Mouse (Mus musculus) limb, embryonic 11.5 days (tissue): Measurements from ENCODE around the gene Igsf3. TPM values are rescaled to one million over a fixed set of nuclear protein-coding genes. Genes with fewer than 3 reads are reported as not detected.
A peak's percentile ranks its signal among the peaks of the same experiment; 100 is the strongest.

Experiments
- ATAC-seq: fragments of 200-750 bp; cut with Nextera tagmentation; 2 replicates; pipeline ENCODE4 v1.8.0; 2017; ENCODE audit warnings: low read depth; ENCODE audit not compliant: insufficient number of reproducible peaks, low FRiP score, low TSS enrichment
- DNase-seq: peaks from one replicate; pipeline ENCODE4 v3.0.0-alpha.2; 2015; ENCODE audit warnings: low spot score
- H3K27ac ChIP-seq: fragments of 300-500 bp; sonication (generic); replicated peaks from 2 replicates; pipeline ENCODE4 v1.5.1; 2014; ENCODE audit warnings: low read depth, mild to moderate bottlenecking, low read length
- H3K27me3 ChIP-seq: fragments of 300-500 bp; sonication (generic); 2 replicates; pipeline ENCODE4 v1.6.1; 2014; ENCODE audit warnings: mild to moderate bottlenecking, low read length, mixed read lengths; ENCODE audit not compliant: control insufficient read depth, insufficient read depth
- H3K36me3 ChIP-seq: fragments of 300-500 bp; sonication (generic); 2 replicates; pipeline ENCODE4 v1.6.1; 2014; ENCODE audit warnings: mild to moderate bottlenecking, low read length, moderate library complexity, mixed read lengths; ENCODE audit not compliant: control insufficient read depth, insufficient read depth
- H3K4me1 ChIP-seq: fragments of 300-500 bp; sonication (generic); 2 replicates; pipeline ENCODE4 v1.6.1; 2014; ENCODE audit warnings: low read length, mixed read lengths; ENCODE audit not compliant: control insufficient read depth, insufficient read depth
- H3K4me2 ChIP-seq: fragments of 300-500 bp; sonication (generic); 2 replicates; pipeline ENCODE4 v1.6.1; 2014; ENCODE audit warnings: low read depth, mild to moderate bottlenecking, moderate library complexity; ENCODE audit not compliant: severe bottlenecking
- H3K4me3 ChIP-seq: fragments of 300-500 bp; sonication (generic); 2 replicates; pipeline ENCODE4 v1.5.1; 2014; ENCODE audit warnings: low read depth, low read length
- H3K9ac ChIP-seq: fragments of 300-500 bp; sonication (generic); 2 replicates; pipeline ENCODE4 v1.6.1; 2014; ENCODE audit warnings: mild to moderate bottlenecking, low read length
- H3K9me3 ChIP-seq: fragments of 300-500 bp; sonication (generic); 2 replicates; pipeline ENCODE4 v1.6.1; 2016; ENCODE audit warnings: low read length; ENCODE audit not compliant: control insufficient read depth
- WGBS: fragments of 180-500 bp; shearing (Covaris S2); extraction: QIAGEN DNeasy Blood & Tissue Kit; methylation state at CpG from one replicate; pipeline ENCODE4 v1.1.7; 2014; 5-methylcytosine and 5-hydroxymethylcytosine counted together
- polyA plus RNA-seq: library from polyadenylated mRNA; unstranded; fragments of >200 nt; fragmentation: Nextera tagmentation; extraction: Ambion mirVana; gene quantifications from 2 replicates; pipeline ENCODE4 v1.2.1, GENCODE M21; 2014

Gene Igsf3
- polyA plus RNA-seq, 1 experiment from 2014 or later, result 60.1 TPM

DNA sequence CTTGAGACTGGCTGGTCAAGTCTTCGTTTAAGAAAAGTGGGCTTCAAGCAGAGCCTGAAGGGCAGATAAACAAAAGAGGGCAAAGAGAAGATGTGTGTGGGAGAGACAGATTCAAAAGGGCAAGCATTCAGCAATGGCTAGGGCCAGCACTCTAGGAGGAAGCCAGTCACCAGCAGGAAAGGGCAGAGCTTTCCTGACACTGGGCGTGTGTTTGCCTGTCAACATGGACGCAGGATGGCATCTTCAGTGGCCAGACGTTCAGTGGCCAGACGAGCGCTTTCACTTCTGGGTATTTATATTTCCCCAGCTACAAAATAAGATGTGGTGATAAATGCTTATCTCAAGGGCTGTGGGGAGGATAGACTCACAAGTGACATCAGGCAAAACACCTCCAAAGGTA lies 123.0 kb downstream of the Igsf3 start:
- no peak overlapping the region for H3K9ac ChIP-seq
- WGBS, result 84% methylated on average over 6 of the region's 6 CpGs
- H3K27ac ChIP-seq, result no peak overlapping the region
- H3K4me3 ChIP-seq, result no peak overlapping the region
- no peak for DNase-seq
- no peaks in the 10 kb centered on the region for H3K36me3 ChIP-seq
- peaks cover 2% of the 10 kb centered on the region; the same call in 1 of the 2 replicates for H3K4me1 ChIP-seq
- H3K9me3 ChIP-seq, result no peaks in the 10 kb centered on the region
- no peak overlapping the region for H3K4me2 ChIP-seq
- ATAC-seq, result no peak
- no peaks in the 10 kb centered on the region for H3K27me3 ChIP-seq

DNA sequence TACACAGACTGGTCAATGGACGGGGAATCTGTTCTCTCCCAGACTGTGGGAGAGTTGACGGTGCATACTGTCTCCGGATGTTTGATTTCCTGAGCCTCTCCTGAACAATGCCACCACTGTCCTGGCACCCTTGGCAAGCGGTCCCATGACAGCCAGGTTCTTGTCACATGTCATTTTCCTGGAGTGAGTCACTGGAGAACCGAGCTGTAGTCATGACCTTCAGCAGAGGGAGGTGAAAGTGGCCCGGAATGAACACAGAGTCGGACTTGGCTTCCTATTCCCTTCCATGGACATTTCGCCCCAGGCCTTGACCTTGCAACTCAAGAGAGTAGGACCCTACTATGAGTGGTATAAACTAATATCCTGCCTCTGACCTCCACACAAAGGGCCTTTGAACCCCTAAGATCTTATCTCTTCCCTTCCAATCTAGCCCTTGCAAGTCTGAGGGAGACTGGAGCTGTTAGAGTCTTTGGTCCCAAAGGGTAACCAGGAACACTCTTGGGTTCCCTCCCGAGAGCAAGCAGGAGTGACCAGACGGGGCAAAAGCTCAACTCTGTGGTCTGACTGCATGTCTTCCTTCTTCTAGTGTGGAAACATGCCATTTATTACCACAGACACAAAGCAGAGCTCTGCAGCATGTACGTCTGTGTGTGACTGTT lies 123.6 kb downstream of the Igsf3 start:
- WGBS, result 86% methylated on average over 11 of the region's 11 CpGs
- no peaks in the 10 kb centered on the region for H3K9me3 ChIP-seq
- ATAC-seq (no peak), DNase-seq (no peak)
- H3K4me3 ChIP-seq, result no peak overlapping the region
- H3K36me3 ChIP-seq, result no peaks in the 10 kb centered on the region
- H3K27ac ChIP-seq, result no peak overlapping the region
- no peaks in the 10 kb centered on the region for H3K27me3 ChIP-seq
- H3K9ac ChIP-seq, result no peak overlapping the region
- no peak overlapping the region for H3K4me2 ChIP-seq
- peaks cover 2% of the 10 kb centered on the region; the same call in 1 of the 2 replicates for H3K4me1 ChIP-seq

DNA sequence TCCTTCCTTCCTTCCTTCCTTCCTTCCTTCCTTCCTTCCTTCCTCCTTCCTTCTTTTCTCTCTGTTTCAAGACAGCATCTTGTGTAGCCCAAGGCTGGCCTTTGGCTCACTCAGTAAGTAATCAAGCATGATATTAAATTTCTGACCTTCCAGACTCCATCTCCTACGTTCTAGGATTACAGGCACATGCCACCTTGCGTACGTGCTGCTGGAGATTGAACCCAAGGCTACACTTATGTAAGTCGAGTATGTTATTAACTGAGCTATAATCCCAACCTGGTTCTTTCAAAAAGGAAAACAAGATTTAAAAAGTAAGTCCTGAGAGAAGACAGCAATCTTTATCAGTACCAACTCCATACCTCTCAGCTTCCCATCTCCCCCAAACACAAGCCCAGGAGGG lies 124.7 kb downstream of the Igsf3 start:
- ATAC-seq (no peak), DNase-seq (no peak)
- no peaks in the 10 kb centered on the region for H3K36me3 ChIP-seq
- 67% methylated on average over 4 of the region's 4 CpGs for WGBS
- H3K9me3 ChIP-seq, result no peaks in the 10 kb centered on the region
- no peak overlapping the region for H3K9ac ChIP-seq
- no peak overlapping the region for H3K4me2 ChIP-seq
- H3K4me1 ChIP-seq, result peaks cover 2% of the 10 kb centered on the region; the same call in 1 of the 2 replicates
- H3K4me3 ChIP-seq, result no peak overlapping the region
- H3K27me3 ChIP-seq, result no peaks in the 10 kb centered on the region
- H3K27ac ChIP-seq, result no peak overlapping the region

DNA sequence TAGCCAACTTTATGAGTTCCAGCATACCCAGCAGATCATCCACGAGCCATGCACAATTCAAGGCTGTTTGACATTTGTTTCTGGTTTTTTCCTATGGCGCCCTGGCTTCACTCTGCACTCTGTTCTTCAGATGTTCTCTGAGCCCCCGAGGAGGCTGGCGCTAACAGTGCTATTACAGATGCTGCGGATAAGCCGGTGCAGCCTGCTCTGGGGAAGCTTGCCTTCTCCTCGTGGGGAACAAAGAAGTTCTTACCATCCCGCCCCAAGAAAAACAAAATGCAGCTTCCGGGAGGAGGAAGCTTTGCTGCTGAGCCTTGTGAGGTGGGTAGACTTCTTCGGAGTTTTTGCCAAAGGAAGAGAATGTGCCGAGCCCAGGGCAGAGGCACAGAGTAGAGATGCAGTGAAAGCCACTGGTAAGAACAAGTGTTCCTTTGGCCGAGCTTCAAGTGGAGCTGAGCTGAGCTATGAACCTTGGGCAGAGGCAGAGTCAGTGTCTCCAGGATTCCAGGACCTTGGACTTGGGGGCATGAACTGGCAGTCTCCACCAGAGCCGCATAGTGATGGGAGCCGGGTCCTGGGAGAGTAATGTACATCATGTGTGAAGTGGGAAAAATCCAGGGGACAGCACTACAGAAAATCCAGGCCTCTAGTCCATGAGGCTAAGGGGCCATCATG lies 125.3 kb downstream of the Igsf3 start:
- Histone ChIP-seq H3K27ac (no peak overlapping the region), H3K36me3 (no peaks in the 10 kb centered on the region), H3K4me2 (no peak overlapping the region), H3K4me3 (no peak overlapping the region), H3K9me3 (no peaks in the 10 kb centered on the region), H3K4me1 (peaks cover 2% of the 10 kb centered on the region; the same call in 1 of the 2 replicates), H3K27me3 (no peaks in the 10 kb centered on the region), H3K9ac (no peak overlapping the region)
- ATAC-seq, result no peak
- DNase-seq, result no peak
- 40% methylated on average over 14 of the region's 14 CpGs for WGBS

DNA sequence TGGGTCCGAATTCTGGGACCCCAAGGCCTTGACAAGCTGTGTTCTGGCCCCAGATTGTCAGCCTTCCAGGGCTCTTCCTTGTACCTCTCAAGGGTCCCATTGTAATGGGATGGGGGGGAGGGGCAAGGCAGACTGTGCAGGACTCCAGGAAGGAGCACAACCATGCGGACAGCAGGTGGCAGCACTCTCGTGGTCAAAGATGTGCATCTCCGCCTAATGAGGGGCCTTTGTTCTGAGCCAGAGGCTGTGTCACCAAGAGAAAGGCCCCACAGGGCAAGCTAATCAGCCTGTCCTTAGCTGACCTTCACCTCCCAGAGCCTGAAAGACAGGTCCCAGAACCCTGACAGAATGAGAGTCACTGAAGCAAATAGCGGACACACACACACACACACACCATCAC lies 129.3 kb downstream of the Igsf3 start:
- Histone ChIP-seq H3K4me2 (no peak overlapping the region), H3K9me3 (no peaks in the 10 kb centered on the region), H3K4me3 (no peak overlapping the region), H3K27me3 (no peaks in the 10 kb centered on the region), H3K27ac (no peak overlapping the region), H3K4me1 (peaks cover 2% of the 10 kb centered on the region; the same call in 1 of the 2 replicates), H3K9ac (no peak overlapping the region), H3K36me3 (no peaks in the 10 kb centered on the region)
- peak; percentile 90 for DNase-seq
- peak; percentile 49 for ATAC-seq
- WGBS, result 34% methylated on average over 5 of the region's 5 CpGs

DNA sequence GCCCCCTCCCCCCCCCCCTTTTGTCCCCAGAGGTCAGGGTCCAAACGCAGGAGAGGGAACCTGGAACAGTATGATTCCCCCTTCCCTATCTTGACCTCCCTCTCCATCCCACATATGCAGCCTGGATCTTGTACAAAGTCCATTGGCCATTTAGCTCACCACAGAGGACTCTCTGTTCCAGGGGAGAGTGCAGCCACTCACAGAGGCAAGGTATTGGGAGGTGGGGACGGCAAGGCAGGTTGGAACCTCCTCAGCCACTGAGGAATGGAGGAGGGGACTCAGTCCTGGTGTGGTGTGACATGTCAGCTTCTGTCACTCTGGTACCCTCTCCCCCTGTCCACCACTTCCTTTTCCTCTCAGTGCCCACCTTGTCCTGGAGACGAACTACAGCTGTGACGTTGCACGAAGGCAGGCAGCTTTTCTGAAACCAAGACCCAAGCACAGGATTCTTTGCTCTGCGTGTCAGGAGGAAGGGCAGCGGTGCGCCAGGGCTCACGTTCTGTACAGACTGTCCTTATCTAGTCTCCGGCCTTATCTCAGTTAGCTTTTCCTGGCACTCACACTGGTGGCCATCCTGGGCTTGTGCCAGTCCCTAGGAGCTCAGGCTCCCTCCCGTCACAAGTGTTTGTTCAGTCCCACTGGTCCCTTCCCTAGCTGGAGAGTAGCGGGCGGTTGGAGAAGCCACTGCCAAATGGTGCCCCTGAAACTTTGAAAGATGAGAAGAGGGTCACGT lies 130.3 kb downstream of the Igsf3 start:
- no peaks in the 10 kb centered on the region for H3K36me3 ChIP-seq
- no peak overlapping the region for H3K4me3 ChIP-seq
- DNase-seq (no peak), ATAC-seq (no peak)
- no peak overlapping the region for H3K27ac ChIP-seq
- H3K4me1 ChIP-seq, result peaks cover 2% of the 10 kb centered on the region; the same call in 1 of the 2 replicates
- no peaks in the 10 kb centered on the region for H3K9me3 ChIP-seq
- WGBS, result 52% methylated on average over 14 of the region's 14 CpGs
- H3K27me3 ChIP-seq, result no peaks in the 10 kb centered on the region
- H3K9ac ChIP-seq, result no peak overlapping the region
- H3K4me2 ChIP-seq, result no peak overlapping the region

DNA sequence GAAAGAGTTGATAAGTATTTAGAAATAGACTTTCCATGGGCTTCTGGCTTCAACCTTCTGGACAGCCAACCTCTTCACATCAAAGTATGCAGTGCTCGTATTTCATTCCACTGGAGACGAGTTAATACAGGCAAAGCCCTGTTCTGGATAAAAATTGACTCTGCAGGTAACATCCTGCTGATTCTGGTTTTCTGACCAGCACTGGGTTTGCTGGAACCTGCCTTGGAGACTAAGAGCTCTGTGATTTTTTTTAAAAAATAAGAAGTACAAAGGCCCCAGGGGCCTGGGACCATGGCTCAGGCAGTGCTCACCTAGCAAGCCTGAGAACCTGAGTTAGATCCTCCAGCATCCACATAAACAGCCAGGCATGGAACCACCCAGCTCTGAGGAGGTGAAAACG lies 130.9 kb downstream of the Igsf3 start:
- Histone ChIP-seq H3K4me2 (no peak overlapping the region), H3K27ac (no peak overlapping the region), H3K9ac (no peak overlapping the region), H3K27me3 (no peaks in the 10 kb centered on the region), H3K4me3 (no peak overlapping the region), H3K4me1 (no peaks in the 10 kb centered on the region), H3K9me3 (no peaks in the 10 kb centered on the region), H3K36me3 (no peaks in the 10 kb centered on the region)
- WGBS, result 45% methylated on average over 3 of the region's 3 CpGs
- ATAC-seq (no peak), DNase-seq (no peak)

DNA sequence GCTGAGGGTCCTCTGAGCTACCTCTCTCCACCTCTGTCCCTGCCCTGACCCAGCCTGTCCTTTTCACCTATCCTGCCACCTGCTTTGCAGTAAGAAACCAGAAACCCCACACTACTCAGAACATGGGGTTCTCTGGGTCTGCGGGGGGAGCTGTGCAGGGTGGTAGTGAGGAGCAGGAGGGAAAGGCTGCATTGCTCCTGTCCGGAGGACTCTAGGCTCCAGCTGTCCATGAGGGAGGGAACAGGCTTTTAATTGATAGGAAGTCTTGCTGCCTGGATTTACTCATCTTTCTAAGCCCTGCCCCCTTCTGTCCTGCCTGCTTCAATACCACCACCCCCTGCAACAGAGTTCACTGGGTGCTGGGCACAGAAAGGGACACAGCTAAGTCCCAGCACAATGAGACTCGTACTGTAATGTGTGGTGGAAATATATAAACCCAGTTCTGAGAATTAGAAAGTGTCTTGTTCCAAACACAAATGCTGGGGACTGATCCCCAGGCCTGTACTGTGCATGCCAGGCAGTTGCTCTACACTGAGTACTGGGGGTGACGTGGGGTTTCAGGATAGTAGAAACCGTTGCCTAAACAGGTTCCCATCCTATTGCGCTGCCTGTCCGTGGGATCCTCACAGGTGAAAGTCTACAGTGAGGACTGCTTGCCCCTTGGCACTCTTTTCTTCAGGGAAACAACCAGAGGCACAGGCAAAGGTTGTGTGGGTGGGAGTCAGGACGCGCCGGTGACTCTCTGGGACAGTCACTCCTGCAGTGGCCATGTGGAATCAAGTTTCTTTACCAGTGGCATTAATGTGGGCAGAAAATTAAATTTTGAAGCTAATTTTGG lies 133.0 kb downstream of the Igsf3 start:
- H3K27ac ChIP-seq, result no peak overlapping the region
- no peaks in the 10 kb centered on the region for H3K9me3 ChIP-seq
- 88% methylated on average over 10 of the region's 10 CpGs for WGBS
- no peaks in the 10 kb centered on the region for H3K36me3 ChIP-seq
- no peaks in the 10 kb centered on the region for H3K27me3 ChIP-seq
- no peak for ATAC-seq
- H3K4me2 ChIP-seq, result no peak overlapping the region
- no peak overlapping the region for H3K9ac ChIP-seq
- H3K4me3 ChIP-seq, result no peak overlapping the region
- H3K4me1 ChIP-seq, result no peaks in the 10 kb centered on the region
- DNase-seq, result no peak
